Mouse (Mus musculus): ENCODE results near the gene Smarcd2. TPM values are rescaled to one million over a fixed set of nuclear protein-coding genes. Genes with fewer than 3 reads are reported as not detected.
"Not testable (repeated sequence)": the region's sequence is repeated elsewhere in the genome, so short reads cannot be mapped to it uniquely, and the experiment has no call there.

Gene Smarcd2
- total RNA-seq, 2 experiments from 2014 or later: 7.8 to 12.0 TPM

- DNase-seq (ENCODE audit: low spot score): no peak
Measured at GRCm38 (mm10) chr11:106254767-106255166, 18.0 kb downstream of the Smarcd2 start.

GRCm38 (mm10) chr11:106249326-106249725 is 23.4 kb downstream of the Smarcd2 start:
- DNase-seq (ENCODE audit: low spot score): no peak

GRCm38 (mm10) chr11:106246834-106247233 is 25.9 kb downstream of the Smarcd2 start:
- DNase-seq (ENCODE audit: low spot score): no peak

GRCm38 (mm10) chr11:106233978-106234377 is 38.8 kb downstream of the Smarcd2 start:
- not testable (repeated sequence) for DNase-seq (ENCODE audit: low spot score)

GRCm38 (mm10) chr11:106220603-106221002 is 52.2 kb downstream of the Smarcd2 start:
- no peak for DNase-seq (ENCODE audit: low spot score)

- DNase-seq (ENCODE audit: low spot score): peak; percentile 90
Measured at GRCm38 (mm10) chr11:106216730-106217490, 55.9 kb downstream of the Smarcd2 start, which contains the start of gene Ddx42. Ddx42 (plus strand) TSS chr11:106216926.

- peak; percentile 97 for DNase-seq (ENCODE audit: low spot score)
Measured at GRCm38 (mm10) chr11:106215927-106216729, 56.6 kb downstream of the Smarcd2 start, which contains the start of gene Ccdc47. Ccdc47 (minus strand) TSS chr11:106216344.

- DNase-seq (ENCODE audit: low spot score): no peak
Measured at GRCm38 (mm10) chr11:106215450-106215859, 57.3 kb downstream of the Smarcd2 start.

GRCm38 (mm10) chr11:106214856-106215255 is 57.9 kb downstream of the Smarcd2 start:
- DNase-seq (ENCODE audit: low spot score): no peak

Other genes with a start within 250 kb of the Smarcd2 start
- gene Dcaf7, start 236.1 kb downstream of the Smarcd2 start, total RNA-seq (2021): 10 to 100 TPM; 24.8 to 25.9 TPM
- gene Taco1, start 206.9 kb downstream of the Smarcd2 start, total RNA-seq (2021): 10 to 100 TPM; 39.7 to 44.4 TPM
- gene Map3k3, start 188.4 kb downstream of the Smarcd2 start, total RNA-seq (2021): 10 to 100 TPM; 20.9 to 23.2 TPM
- gene Gm10840, start 112.1 kb downstream of the Smarcd2 start, total RNA-seq (2021): not detected
- 1 to 10 TPM; 3.2 to 3.6 TPM for gene Limd2, start 112.1 kb downstream of the Smarcd2 start, total RNA-seq (2021)
- 10 to 100 TPM; 13.7 to 14.1 TPM for gene Strada, start 70.8 kb downstream of the Smarcd2 start, total RNA-seq (2021)
- 10 to 100 TPM; 74.0 to 79.0 TPM for gene Ccdc47, start 56.6 kb downstream of the Smarcd2 start, total RNA-seq (2021)
- gene Ddx42, start 56.0 kb downstream of the Smarcd2 start, total RNA-seq (2021): 10 to 100 TPM; 25.8 to 26.2 TPM
- gene Ftsj3, start 16.9 kb downstream of the Smarcd2 start, total RNA-seq (2021): 10 to 100 TPM; 20.7 to 20.9 TPM
- 100 to 1,000 TPM; 124 to 135 TPM for gene Psmc5, start 16.8 kb downstream of the Smarcd2 start, total RNA-seq (2021)
- under 1 TPM; 0.07 to 0.11 TPM for gene Tcam1, start 3.7 kb upstream of the Smarcd2 start, total RNA-seq (2021)
- not detected for gene Gh, start 28.9 kb upstream of the Smarcd2 start, total RNA-seq (2021)
- under 1 TPM; 0.18 to 0.33 TPM for gene Cd79b, start 41.8 kb upstream of the Smarcd2 start, total RNA-seq (2021)
- 100 to 1,000 TPM; 472 to 505 TPM for gene Scn4a, start 80.3 kb upstream of the Smarcd2 start, total RNA-seq (2021)
- 1 to 10 TPM; 4.8 to 5.7 TPM for gene Prr29, start 92.5 kb upstream of the Smarcd2 start, total RNA-seq (2021)
- 1 to 10 TPM; 3.3 to 7.8 TPM for gene Icam2, start 115.1 kb upstream of the Smarcd2 start, total RNA-seq (2021)
- gene Ern1, start 214.9 kb upstream of the Smarcd2 start, total RNA-seq (2021): 1 to 10 TPM; 6.6 to 9.1 TPM

All from gastrocnemius, adult 18-20 months (tissue).